Mouse (Mus musculus): ENCODE measurements around the gene Scrn3. TPM values are rescaled to one million over a fixed set of nuclear protein-coding genes. Genes with fewer than 3 reads are reported as not detected.

Gene Scrn3
- polyA plus RNA-seq (2012; fragmentation: generic; extraction: Trizol) = 1 to 10 TPM in 1 of 2 experiments, under 1 TPM in 1; 0.67 to 5.9 TPM

DNA sequence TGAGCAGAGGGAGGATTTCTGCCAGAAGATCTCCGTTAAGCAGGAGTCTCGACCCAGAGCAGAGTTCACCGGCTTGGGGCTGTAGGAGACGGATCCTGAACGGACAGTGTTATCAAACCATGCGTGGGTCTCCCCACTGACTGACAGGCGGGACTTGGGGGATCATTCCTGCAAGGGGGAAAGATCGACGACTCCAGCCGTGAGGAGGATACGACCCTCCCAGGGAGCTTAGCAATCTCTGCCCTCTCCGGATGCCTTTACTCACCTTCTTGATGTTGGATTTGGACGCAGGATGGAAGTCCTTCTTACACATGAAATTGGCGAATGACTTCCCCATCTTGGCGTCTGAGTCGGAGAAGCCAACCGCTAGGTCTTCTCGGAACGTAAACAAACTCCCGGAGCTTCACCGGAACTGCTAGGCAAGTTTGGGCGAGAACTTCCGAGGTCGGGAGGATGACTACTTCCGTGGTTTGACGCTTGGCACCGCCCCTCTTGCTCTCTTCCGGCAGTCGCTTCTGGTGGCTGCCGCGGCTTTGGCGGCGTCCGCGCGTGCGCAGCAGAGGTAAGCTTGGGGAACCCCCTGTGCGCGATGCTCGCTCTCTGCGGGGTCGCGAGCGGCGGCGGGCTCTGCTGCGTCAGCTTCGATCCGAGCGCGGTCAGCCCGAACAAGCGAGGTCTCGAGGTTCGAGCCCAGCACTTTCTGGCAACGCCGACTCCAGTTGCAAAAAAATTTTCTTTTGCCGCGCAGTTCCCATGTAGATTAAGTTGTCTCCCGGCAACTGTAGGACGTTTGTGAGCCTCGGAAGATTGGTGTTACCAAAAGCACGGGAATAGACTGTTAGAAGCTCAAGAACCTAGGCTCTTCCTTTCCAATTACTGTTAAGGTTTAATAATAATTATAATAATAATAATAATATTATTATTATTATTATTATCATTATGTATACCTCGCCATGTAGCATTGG, at the start of gene Scrn3, which contains the start of gene Cir1:
Gene Scrn3 (plus strand): TSS at position 450 of the 965 bp plus-strand sequence.
Gene Cir1 (minus strand): TSS at position 550 of the 965 bp plus-strand sequence.

GRCm38 (mm10) chr2:73271459-73272161, 40.8 kb upstream of the Scrn3 start, which contains the start of gene Sp9:
Gene Sp9 (plus strand): TSS chr2:73271925.

DNA sequence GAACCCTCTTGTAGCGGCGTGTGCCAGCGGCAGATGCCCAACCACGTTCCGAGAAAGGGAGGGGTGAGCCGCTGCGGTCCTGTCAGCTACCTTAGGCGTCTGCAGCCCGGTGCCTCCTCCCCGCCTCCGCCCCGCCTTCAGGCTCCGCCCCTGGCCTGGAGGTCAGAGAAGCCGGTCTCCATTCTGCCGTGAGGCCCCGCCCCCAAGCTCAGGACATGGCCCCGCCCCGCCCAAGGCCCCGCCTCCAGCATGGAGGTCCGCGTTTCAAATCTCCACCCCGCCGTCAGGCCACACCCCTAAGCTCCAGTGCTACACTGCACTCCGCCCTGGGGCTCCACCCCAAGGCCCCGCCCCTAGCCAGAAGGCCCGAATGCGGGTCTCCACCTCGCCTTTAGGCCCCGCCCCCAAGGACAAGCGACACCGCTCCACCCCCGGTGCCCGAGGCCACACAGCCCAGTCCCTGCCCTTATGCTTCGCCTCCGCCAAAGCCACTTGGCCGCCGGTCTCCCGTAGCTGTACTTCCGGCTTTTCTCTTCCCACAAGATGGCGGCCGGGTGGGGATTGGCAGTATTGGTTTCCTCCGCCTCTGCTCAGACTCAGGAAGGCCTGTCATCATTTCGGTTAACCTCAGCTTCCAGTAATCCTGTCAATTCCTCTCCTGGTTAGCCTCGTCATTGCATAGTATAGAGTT, 74.1 kb downstream of the Scrn3 start, which contains the start of gene Gpr155:
Gene Gpr155 (minus strand): TSS at position 217 of the 691 bp plus-strand sequence.

Other genes with a start within 250 kb of the Scrn3 start
- gene Ola1, start 93.7 kb upstream of the Scrn3 start, polyA plus RNA-seq (2012; fragmentation: generic; extraction: Trizol) = 10 to 100 TPM in 1 of 2 experiments, 1 to 10 TPM in 1; 6.1 to 25.1 TPM
- gene Sp9, start 40.7 kb upstream of the Scrn3 start, polyA plus RNA-seq (2012; fragmentation: generic; extraction: Trizol) = not detected
- 1 to 10 TPM in 1 of 2 experiments, under 1 TPM in 1; 0.87 to 8.0 TPM for gene Cir1, start 100 bp downstream of the Scrn3 start, polyA plus RNA-seq (2012; fragmentation: generic; extraction: Trizol)
- gene Gpr155, start 74.0 kb downstream of the Scrn3 start, polyA plus RNA-seq (2012; fragmentation: generic; extraction: Trizol) = 1 to 10 TPM in 1 of 2 experiments, under 1 TPM in 1; 0.68 to 1.8 TPM
- gene Wipf1, start 217.1 kb downstream of the Scrn3 start, polyA plus RNA-seq (2012; fragmentation: generic; extraction: Trizol) = 1 to 10 TPM; 1.9 to 8.0 TPM